Mouse (Mus musculus) right cerebral cortex, adult 18-20 months (tissue): ENCODE data around the gene Srsf3.

ENCODE experiments used
- DNase-seq: peaks from one replicate; pipeline ENCODE4 v3.0.0; 2022; ENCODE audit warnings: mixed read lengths

The Srsf3 gene

DNA sequence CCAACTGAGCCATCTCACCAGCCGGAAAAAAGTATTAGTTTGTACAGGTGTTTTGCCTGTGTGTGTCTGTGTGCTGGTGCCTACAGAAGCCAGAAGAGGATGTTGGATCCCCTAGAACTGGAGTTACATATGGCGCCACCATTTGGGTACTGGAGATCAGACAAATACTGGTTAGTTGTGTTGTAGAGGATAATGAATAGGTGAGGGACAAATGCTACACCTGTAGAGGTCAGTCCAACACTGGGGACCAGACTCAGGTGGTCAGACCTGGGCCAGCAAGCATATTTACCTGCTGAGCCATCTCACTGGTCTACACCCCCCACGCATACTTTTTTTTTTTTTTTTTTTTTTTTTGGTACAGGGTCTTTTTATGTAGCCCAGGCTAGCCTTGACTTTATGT lies 14.4 kb downstream of the Srsf3 start:
- no peak for DNase-seq

DNA sequence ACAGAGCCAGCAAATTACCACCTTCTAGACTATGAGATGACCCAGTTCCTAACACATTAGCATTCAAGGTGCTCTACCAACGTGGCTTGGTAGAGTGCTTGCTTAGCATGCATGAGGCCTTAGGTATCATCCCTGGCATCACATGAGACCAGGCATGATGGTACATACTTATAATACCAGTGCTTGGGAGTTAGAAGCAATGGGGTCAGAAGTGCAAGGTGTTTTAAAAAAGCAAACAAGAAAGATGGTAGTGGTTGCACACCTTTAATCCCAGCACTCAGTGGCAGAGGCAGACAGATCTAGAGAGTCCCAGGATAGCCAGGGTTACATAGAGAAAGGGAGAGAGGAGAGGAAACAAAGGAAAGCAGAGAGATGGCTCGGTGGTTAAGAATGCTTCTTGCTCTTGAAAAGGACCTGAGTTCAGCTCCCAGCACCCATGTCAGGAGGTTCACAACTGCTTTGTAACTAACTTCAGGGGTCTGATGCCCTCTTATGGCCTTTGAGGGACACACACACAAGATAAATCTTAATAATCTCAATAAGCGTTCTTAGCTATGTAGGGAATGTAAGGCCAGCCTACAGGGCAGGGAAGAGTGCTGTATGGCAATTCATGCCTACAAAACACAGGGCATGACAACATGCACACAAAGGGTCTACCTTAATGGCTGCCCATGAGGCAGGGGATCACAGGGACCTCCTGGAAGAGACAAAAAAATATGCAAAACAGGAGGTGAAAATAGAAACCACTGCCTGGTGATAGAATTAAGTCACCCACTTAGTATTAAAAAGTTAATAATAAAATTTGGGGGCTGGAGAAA lies 15.5 kb downstream of the Srsf3 start:
- DNase-seq: no peak

- DNase-seq: peak; percentile 84
These were observed 16.5 kb downstream of the Srsf3 start for GRCm38 (mm10) chr17:29048748-29049507.

DNA sequence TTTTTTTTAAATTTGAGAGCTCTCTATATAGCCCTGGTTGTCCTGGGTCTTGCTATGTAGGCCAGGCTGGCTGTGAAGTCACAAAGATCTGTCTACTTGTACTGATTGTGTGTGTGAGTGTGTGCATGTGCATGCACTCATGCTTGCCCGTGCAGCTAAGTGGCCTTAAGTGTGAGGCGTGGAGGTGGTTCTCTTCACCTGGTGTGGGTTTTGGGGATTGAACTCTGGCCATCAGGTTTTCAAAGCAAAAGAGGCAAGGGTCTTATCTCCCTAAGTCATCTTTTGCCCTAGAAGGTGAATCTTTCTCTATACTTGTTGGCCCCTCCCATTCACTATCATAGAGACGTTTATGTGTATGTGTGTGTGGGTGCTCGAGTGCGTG lies 17.1 kb downstream of the Srsf3 start:
- DNase-seq: no peak

- no peak for DNase-seq
These were observed 17.5 kb downstream of the Srsf3 start for GRCm38 (mm10) chr17:29049923-29050322.

GRCm38 (mm10) chr17:29050791-29051190 lies 18.4 kb downstream of the Srsf3 start:
- no peak for DNase-seq

- DNase-seq: no peak
These were observed 20.6 kb downstream of the Srsf3 start for GRCm38 (mm10) chr17:29053067-29053466.

GRCm38 (mm10) chr17:29053841-29054240 lies 21.4 kb downstream of the Srsf3 start:
- no peak for DNase-seq

DNA sequence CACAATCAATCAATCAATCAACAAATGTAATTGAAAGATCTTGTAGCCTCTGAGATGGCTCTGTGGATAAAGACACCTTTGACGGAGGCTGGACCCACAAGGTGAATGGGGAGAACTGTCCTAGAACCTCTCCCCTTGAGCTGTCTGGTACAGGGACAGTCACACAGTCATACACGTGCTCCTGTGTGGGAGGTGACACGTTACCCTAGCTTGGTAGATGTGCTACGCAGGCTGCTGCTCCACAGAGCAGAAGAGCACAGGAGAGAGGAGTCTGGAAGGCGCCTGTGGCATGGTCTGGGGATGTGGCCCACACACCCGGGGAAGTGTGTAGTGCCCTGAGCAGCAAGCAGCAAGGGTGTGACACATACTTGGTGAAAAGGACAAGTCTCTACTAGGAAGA lies 22.0 kb downstream of the Srsf3 start:
- no peak for DNase-seq

DNA sequence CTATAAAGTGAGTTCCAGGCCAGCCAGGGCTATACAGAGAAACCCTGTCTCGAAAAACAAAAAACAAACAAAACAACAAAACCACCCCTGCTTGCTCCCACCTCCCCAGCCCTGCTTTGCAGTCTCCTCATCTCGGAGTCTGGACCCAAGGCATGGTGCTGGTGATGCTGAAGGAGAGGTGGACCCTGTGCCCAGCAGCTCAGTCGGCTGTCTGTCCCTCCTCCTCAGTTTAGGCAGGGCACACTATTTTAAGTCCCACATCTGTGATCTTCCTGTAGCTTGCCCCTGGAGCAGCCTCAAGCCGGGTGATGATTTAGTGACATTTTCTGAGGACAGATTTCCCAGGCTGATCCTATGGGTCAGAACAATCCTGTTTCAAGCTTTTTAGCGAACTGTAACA lies 23.2 kb downstream of the Srsf3 start:
- no peak for DNase-seq

GRCm38 (mm10) chr17:29056207-29056606 lies 23.8 kb downstream of the Srsf3 start:
- no peak for DNase-seq

DNA sequence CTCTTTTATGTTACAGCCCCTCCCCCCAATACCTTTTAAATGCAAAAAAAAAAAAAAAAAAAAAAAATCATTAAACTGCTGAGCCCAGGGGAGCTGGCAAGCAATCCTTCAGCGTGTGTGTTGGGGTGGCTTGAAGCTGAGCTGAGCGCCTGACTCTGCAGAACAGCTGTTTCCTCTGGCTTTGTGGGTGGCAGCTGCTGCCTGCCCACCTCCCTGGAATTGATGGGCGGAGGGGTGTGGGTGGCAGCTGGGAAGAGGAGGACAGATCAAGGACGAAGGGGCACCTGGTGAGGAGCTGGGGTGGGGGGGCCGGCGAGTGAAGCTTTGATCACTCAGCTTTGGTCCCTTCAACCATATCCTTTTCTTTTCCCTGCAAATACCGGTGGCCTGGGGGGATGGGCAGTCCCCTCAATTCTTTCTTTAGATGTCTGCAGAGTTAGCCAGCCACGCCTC lies 24.3 kb downstream of the Srsf3 start:
- DNase-seq: no peak

DNA sequence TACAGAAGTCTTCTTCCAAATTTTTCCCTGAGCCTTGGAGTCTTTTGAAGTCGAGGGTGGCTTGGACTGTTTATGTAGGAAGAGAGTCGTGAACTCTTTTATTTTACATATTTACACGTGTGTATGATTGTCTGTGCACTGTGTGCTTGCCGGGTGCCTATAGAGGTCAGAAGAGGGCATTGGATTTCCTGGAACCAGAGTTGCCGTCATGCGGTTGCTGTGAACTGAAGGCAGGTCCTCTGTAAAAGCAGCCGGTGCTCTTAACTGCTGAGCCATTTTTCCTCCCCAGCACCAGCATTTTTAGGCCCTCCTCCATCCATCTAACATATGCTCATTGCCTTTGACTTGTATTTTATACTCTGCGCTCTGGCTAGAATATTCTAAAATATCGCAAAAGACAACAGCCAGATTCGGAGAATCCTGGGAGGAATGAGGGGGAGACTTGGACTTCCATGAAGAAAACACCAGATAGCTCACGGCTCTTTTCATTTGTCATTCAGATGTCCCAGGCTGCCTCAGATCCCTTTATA lies 25.0 kb downstream of the Srsf3 start:
- no peak for DNase-seq

DNA sequence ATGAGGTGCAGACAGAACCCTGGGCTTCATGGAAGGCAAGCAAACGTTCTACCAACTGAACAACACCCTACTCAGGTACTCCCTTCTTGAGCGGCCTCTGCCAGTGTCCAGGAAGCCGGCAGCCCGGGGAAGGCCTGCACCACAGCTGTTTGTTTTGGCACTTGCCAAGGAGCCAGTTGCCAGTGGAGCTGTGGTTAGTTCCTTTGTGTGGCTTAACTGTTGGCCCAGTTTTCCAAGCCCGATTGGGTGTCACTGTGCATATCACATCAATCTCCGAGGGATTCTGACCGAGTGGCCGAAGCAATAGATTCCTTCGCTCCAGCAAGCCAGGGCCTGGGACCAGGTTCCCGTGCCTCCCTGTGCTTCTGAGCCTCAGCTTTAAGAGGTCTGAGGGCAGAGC lies 25.5 kb downstream of the Srsf3 start:
- DNase-seq: no peak

GRCm38 (mm10) chr17:29058487-29058886 lies 26.1 kb downstream of the Srsf3 start:
- DNase-seq: no peak

GRCm38 (mm10) chr17:29059581-29059980 lies 27.2 kb downstream of the Srsf3 start:
- no peak for DNase-seq

DNA sequence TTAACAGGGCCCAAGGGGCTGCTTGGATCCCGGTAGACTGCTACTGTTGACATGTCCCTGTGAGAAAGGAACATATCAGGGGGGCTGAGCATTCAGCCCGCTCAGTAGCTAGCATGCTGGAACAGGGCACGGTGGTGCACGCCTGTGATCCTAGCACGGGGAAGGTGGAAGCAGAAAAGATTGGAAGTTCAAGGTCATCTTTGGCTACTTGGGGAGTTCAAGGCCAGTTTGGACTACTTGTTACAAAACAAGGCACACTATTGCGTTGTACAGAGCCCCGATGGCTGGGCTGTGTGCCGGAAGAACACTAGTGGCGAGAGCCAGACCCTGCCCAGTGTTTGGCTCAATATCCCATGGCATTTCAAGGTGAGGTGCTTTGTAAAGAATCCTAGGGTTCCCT lies 28.5 kb downstream of the Srsf3 start:
- DNase-seq: no peak

GRCm38 (mm10) chr17:29062119-29063035 lies 29.9 kb downstream of the Srsf3 start:
- DNase-seq: no peak

DNA sequence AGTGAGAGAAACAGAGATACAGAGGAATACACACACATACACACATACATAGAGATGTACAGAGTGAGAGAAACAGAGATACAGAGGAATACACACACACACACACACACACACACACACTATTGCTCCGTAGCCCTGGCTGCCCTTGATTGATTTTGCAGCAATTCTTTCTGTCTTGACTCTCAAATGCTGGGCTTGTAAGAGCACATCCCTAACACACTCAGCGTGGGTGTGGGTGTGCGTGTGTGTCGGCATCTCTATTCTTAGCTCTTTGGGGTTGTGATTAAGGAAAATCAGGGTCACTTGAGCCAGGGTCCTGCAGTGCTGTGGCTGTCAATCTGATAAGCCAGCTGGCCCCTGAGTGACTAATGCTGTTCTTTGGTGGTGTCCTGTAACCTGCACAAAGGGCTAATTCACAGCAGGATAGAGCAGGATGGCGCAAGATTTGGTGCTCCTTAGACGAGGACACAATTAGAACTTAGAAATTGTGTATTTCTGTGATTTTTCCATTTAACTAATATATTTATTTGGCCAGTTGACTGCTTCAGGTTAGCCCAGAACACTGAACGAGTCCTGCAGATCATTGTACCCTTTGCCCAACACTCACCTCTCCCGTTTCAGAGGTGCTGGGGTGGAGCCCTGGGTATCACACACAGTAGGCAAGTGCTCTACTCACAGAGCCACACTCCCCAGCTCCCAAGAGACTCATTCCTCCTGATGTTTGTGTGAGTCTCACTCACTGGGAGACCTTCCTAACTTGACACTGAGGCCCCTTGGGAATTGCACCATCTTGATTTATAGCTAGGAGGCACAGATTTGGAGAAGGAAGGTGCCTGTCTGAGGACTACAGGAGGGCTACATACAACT lies 30.9 kb downstream of the Srsf3 start:
- DNase-seq: no peak

DNA sequence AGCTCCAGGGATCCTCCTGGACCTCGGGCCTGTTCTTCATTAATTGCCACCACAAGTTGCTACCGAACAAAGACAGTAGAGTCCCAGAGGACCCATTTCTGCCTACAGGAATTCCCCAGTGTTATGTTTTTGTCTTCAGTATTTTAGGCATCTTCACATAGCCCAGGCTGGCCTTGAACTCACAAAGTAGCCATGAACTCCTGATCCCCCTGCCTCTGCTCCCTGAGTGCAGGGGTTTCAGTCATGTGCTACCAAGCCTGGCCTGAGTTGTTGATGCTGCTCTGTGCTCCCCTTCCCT lies 31.5 kb downstream of the Srsf3 start:
- DNase-seq: no peak

DNA sequence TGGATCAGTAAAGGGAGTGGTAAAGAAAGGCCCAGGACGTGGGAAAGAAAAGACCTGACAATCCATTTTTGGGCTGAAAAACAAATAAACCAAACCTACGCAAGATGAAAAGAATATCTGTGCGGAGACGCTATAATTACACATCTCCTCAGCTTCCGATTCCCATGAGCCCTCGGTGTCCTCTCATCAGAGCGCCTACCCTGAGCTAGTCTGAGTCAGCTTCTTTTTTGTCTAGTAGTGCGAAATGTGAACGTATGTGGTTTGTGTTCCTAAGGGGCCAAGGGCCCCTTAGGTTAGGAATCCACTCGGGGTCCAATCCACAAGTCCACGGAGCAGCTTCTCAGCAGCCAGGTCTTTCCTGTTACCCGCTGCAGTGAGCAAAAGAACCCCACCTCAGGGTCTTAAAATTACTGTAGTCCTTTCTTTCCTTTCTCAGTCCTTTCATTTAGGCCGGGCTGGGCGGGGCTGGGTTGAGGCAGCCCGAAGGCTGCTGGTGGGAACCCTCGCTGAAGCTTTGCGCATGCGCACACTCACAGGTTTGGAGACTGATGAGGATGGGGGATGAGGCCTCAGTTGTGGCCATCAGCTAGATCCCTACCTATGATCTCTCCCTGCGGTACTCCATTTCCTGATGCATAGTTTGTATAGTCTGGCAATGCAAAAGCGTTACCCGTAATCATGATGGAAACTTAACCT lies 33.0 kb downstream of the Srsf3 start:
- DNase-seq: no peak
